12 mouse cellular contexts compared by ENCODE assay signal in genomic region chr11:114199081-114199586, GRCm38 (mm10).
DNase-seq lines count a peak whose midpoint lies in the region; ATAC-seq lines count a peak whose summit lies in the region.
"Had no signal": no experiment of that assay in that cellular context is flagged by ENCODE, and none has a peak within 500 bp of the region (broad histone marks: within the 10 kb centered on the region; RNA-seq: fewer than 3 reads in every experiment).

No protein-coding gene starts in this region.

- H3K27ac ChIP-seq in heart, embryonic 13.5 days (replicated peaks): peak overlapping the region; percentile 98
- H3K27ac ChIP-seq in lung, embryonic 15.5 days: peak overlapping the region; percentile 88
- H3K27ac ChIP-seq in embryonic facial prominence, embryonic 12.5 days: peak overlapping the region; percentile 79
- peak overlapping the region; percentile 87 for H3K27ac ChIP-seq in limb, embryonic 13.5 days
- H3K27ac ChIP-seq: liver, embryonic 13.5 days had no signal

- H3K27me3 ChIP-seq in heart, embryonic 13.5 days (replicated peaks): no peaks in the 10 kb centered on the region
- no peaks in the 10 kb centered on the region for H3K27me3 ChIP-seq in lung, embryonic 15.5 days
- no peaks in the 10 kb centered on the region for H3K27me3 ChIP-seq in embryonic facial prominence, embryonic 12.5 days
- no peaks in the 10 kb centered on the region for H3K27me3 ChIP-seq in limb, embryonic 13.5 days
- H3K27me3 ChIP-seq: liver, embryonic 13.5 days had no signal

- no peaks in the 10 kb centered on the region for H3K36me3 ChIP-seq in heart, embryonic 13.5 days
- no peaks in the 10 kb centered on the region for H3K36me3 ChIP-seq in lung, embryonic 15.5 days
- H3K36me3 ChIP-seq in embryonic facial prominence, embryonic 12.5 days: no peaks in the 10 kb centered on the region
- H3K36me3 ChIP-seq in limb, embryonic 13.5 days: no peaks in the 10 kb centered on the region
- H3K36me3 ChIP-seq: liver, embryonic 13.5 days; midbrain, embryonic 13.5 days had no signal

- H3K4me2 ChIP-seq in heart, embryonic 13.5 days: peak overlapping the region; percentile 67
- peak overlapping the region; percentile 39 for H3K4me2 ChIP-seq in lung, embryonic 15.5 days
- H3K4me2 ChIP-seq in embryonic facial prominence, embryonic 12.5 days (replicated peaks): no peak overlapping the region
- H3K4me2 ChIP-seq in limb, embryonic 13.5 days (replicated peaks): peak overlapping the region; percentile 52
- H3K4me2 ChIP-seq: liver, embryonic 13.5 days; midbrain, embryonic 13.5 days had no signal

- no peak for ATAC-seq in heart, embryonic 13.5 days (ENCODE audit: extremely low read depth, insufficient number of reproducible peaks, low FRiP score, low TSS enrichment)
- no peak for ATAC-seq in lung, embryonic 15.5 days (ENCODE audit: borderline replicate concordance, extremely low read depth, low FRiP score, low TSS enrichment)
- ATAC-seq in embryonic facial prominence, embryonic 12.5 days (ENCODE audit: insufficient number of reproducible peaks, insufficient read depth, low FRiP score, low TSS enrichment): no peak
- no peak for ATAC-seq in limb, embryonic 13.5 days (ENCODE audit: low FRiP score, low read depth)

- 59% methylated on average over 10 of the region's 10 CpGs for whole genome bisulfite sequencing in heart, embryonic 13.5 days
- WGBS in lung, embryonic 15.5 days: 38% methylated on average over 10 of the region's 10 CpGs
- WGBS in embryonic facial prominence, embryonic 12.5 days: 77% methylated on average over 10 of the region's 10 CpGs
- WGBS in limb, embryonic 13.5 days: 57% methylated on average over 10 of the region's 10 CpGs

- no peak for DNase-seq in heart, postnatal 25 days (ENCODE audit: low spot score)
- no peak for DNase-seq in lung, adult 18-20 months
- DNase-seq in urinary bladder, adult 2 months (ENCODE audit: low spot score): no peak
- no peak for DNase-seq in urinary bladder, adult 18-20 months (ENCODE audit: low spot score in 2 of 2)
- DNase-seq: adrenal gland, adult 2 months; layer of hippocampus, postnatal 36 days; liver, embryonic 13.5 days had no signal

- peaks cover 33% of the 10 kb centered on the region for H3K4me1 ChIP-seq in heart, embryonic 13.5 days
- H3K4me1 ChIP-seq in lung, embryonic 15.5 days: peaks cover 17% of the 10 kb centered on the region
- peaks cover 29% of the 10 kb centered on the region for H3K4me1 ChIP-seq in embryonic facial prominence, embryonic 12.5 days
- peaks cover 78% of the 10 kb centered on the region for H3K4me1 ChIP-seq in limb, embryonic 13.5 days

- peak overlapping the region; percentile 39 for H3K4me3 ChIP-seq in heart, embryonic 13.5 days
- no peak overlapping the region for H3K4me3 ChIP-seq in lung, embryonic 15.5 days
- no peak overlapping the region for H3K4me3 ChIP-seq in embryonic facial prominence, embryonic 12.5 days
- 0 out of 2 replicates have a peak overlapping the region, but pooled peaks have one; percentile 11 for H3K4me3 ChIP-seq in limb, embryonic 13.5 days
- H3K4me3 ChIP-seq: liver, embryonic 13.5 days; midbrain, embryonic 13.5 days had no signal

- intact Hi-C loops in heart, postnatal 25 days (cut with DNase I): loop anchor here (5.0 kb wide), 1 partner anchor 83 kb away; no protein-coding TSS in a partner anchor

- peak overlapping the region; percentile 75 for H3K9ac ChIP-seq in heart, embryonic 13.5 days
- no peak overlapping the region for H3K9ac ChIP-seq in lung, embryonic 15.5 days
- no peak overlapping the region for H3K9ac ChIP-seq in embryonic facial prominence, embryonic 12.5 days
- H3K9ac ChIP-seq in limb, embryonic 13.5 days: no peak overlapping the region
- H3K9ac ChIP-seq: liver, embryonic 13.5 days; midbrain, embryonic 13.5 days had no signal

- H3K9me3 ChIP-seq in heart, embryonic 13.5 days: no peaks in the 10 kb centered on the region
- H3K9me3 ChIP-seq in lung, embryonic 15.5 days: no peaks in the 10 kb centered on the region
- no peaks in the 10 kb centered on the region for H3K9me3 ChIP-seq in embryonic facial prominence, embryonic 12.5 days
- H3K9me3 ChIP-seq in limb, embryonic 13.5 days: no peaks in the 10 kb centered on the region
- H3K9me3 ChIP-seq: liver, embryonic 13.5 days; midbrain, embryonic 13.5 days had no signal

Comparison
In these comparisons a context has a peak if more than half of its experiments do, and no peak if none do; other contexts are left out.
1. H3K4me3 ChIP-seq: peak in heart, embryonic 13.5 days (single experiment) and limb, embryonic 13.5 days (single experiment); none in lung, embryonic 15.5 days (single experiment) and embryonic facial prominence, embryonic 12.5 days (single experiment).
2. Peak in every context shown above with its lines, with median percentiles within 50 percentile points of each other: H3K27ac ChIP-seq.